Mouse (Mus musculus): Measurements from ENCODE around the gene Gm49387.
"Not testable (repeated sequence)": the region's sequence is repeated elsewhere in the genome, so short reads cannot be mapped to it uniquely, and the experiment has no call there.

Gene Gm49387

DNA sequence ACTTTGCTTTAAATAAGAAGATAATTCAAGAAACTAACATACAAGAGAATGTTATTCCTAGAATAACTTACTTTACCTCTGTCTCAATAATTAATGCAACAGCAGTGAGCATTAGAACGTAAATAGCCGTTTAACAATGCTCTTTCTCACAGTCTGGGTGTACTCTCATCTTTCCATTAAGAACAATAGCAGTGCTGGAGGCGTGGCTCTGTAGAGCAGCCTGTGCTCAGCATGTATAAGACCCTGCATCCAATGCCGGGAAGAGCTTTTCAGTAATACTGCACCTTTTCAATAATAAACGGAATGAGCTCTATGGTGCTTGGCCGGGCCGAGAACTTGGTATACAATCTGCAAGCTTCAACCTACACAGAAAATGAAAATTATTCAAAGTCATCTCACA, 10.0 kb downstream of the Gm49387 start:
- no peak for DNase-seq

DNA sequence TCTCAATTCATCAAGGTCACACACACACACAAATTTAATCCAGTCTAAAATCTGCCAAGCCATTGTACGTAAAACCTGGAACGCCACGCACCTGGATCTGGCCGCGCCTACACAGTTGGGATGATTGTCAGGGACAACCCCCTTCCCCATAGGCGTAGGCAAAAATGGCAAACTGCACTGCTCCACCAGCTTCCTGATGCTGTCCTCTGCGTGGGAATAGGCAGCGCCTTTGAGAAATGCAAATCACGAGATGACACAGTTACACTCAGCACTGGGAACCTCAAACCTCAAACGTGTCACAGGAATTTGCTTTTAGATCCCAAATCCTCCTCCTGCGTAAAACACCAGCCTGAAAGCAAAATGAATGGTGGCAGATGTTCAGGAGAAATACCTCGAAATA, 17.9 kb downstream of the Gm49387 start:
- no peak for DNase-seq

DNA sequence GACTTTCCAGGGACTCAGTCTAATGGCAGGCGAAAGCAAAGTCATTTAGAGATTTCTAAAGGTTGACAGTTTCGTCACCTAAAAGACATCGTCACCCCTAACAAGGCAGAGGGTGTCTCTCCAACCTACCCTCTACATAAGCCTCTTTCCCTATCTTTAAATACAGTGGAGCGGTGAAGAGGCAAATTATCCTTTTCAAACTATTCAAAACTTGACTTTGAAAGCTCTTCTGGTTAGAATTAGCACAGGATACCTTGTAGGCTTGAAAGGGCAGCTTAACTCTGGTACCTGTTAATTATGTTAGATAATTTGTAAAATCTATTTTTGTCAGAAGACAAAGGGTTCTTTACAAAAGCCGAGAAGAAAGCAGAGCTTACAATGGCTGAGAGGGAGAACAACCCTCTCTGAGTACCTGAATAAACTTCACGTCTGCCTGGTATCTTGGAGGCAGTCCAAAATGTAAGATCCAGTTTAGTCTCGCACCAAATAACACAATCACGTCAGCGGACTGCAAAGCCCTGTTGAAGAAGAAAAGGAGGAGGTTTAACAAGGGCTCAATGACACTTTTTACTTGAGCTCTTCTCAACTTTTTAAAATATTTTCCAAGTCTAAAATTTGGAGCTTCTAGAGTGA, 20.0 kb downstream of the Gm49387 start:
- DNase-seq: no peak

DNA sequence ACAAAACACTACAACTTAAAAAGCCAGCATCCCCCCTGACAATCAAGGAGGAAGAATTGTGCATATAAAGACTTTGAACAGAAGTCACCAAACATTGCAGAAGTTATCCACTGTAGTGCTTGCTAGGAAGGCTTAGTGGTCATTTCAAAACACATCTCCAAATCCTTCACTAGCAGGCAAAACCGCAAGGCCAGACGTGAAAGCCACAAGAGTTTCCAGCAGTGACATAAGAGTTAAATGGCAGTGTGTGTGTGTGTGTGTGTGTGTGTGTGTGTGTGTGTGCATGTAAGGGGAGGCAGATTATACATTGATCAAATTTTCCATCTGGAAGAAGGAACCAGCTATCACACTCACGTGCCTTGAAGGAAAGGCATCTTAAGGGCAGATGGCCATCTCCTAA, 22.7 kb downstream of the Gm49387 start:
- DNase-seq: no peak

DNA sequence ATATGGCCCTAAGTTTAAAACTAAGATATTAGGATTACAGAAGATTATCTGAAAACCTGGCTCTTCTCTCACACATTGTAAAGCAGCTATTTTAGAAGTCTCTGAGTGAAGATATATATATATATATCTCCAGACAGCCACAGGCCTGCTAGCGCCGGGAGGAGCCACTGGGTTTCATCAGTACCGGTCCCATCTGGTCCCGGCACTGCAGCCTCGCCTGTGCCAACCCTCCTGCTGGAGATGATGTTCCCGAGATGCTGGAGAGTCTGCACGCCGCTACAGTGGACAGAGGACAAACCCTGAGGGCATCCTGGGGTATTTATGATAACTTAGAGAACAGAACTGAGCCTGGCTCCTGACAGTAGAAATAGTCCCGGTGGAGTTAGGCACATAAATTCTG, 23.5 kb downstream of the Gm49387 start:
- DNase-seq: no peak

DNA sequence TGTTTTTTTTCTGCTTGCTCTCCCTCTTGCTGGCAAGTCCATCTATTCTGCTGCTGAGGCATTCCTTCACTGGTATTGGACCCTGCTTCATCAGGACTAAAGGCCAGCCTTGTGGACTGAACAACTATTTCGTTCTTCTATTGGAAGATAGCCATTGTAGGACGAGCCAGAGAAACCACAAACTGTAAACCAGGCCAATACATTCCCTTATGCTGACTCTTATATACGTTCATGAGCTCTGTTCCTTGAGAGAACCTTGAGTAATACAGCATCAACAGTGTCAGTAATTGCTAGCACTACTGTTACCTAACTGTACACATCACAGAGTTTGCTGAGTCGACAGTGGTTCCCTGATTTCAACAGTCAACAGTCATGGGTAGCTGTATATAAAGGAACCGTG, 27.0 kb downstream of the Gm49387 start:
- no peak for DNase-seq

DNA sequence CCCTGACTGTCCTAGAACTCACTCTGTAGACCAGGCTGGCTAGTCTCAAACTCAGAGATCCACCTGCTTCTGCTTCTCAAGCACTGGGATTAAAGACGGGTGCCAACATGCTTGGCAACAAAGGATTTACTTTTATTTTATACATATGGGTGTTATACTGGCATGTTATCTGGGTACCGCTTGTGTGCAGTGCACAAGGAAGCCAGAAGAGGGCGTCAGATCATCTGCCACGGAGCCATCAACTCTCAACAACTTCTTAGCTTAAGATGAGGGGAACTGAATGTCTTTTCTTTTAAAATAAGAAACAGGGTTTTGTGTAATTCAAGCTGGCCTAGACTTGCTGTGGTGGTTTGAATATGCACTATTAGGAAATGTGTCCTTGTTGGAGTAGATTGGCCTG, 28.7 kb downstream of the Gm49387 start:
- no peak for DNase-seq

DNA sequence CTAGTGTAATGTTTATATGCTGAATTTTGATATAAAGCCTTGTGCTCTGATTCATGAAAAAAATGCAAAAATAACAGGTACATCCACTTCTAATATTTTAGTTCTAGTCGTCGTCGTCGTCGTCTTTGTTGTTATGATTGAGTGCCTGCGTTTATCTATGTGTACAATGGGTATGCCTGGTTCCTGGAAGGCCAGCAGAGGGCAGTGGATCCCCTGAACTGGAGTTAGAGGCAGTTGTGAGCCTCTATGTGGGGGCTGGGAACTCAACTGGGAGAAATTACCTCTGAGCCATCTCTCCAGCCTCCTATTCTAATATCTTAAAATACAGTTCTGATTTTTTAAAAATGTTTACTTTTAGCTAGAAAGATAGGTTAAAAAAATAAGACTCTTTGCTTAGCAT, 35.2 kb downstream of the Gm49387 start:
- DNase-seq: no peak

DNA sequence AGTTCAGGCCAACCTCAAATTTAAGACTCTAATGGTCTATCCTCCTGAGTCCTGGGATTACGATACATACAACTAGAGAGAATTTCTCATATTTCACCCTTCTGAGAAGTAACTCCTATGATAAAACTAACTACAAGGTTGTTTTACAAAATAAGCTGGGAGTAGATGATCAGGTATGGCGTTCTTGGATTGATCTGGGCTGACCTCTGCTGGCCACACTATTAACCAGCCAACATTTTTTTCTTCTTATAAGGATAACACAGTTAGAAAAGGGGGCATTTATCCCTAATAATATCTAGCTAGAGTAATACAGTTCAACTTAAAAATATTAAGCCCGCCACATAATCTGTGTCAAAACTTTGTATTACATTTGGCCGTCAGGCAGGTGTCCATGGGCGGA, 35.8 kb downstream of the Gm49387 start:
- peak; percentile 8 for DNase-seq

DNA sequence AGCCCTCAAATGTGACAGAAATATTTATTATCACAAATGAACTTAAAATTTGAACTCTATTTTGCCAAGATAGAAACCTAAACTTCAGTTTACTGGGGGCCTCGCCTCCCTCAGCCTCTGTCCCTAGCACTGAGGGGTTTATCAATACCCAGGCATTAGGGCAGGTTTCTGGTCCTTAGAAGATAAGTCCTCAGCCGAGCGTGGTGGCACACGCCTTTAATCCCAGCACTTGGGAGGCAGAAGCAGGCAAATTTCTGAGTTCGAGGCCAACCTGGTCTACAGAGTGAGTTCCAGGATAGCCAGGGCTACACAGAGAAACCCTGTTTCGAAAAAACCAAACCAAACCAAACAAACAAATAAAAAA, 38.1 kb downstream of the Gm49387 start:
- not testable (repeated sequence) for DNase-seq

DNA sequence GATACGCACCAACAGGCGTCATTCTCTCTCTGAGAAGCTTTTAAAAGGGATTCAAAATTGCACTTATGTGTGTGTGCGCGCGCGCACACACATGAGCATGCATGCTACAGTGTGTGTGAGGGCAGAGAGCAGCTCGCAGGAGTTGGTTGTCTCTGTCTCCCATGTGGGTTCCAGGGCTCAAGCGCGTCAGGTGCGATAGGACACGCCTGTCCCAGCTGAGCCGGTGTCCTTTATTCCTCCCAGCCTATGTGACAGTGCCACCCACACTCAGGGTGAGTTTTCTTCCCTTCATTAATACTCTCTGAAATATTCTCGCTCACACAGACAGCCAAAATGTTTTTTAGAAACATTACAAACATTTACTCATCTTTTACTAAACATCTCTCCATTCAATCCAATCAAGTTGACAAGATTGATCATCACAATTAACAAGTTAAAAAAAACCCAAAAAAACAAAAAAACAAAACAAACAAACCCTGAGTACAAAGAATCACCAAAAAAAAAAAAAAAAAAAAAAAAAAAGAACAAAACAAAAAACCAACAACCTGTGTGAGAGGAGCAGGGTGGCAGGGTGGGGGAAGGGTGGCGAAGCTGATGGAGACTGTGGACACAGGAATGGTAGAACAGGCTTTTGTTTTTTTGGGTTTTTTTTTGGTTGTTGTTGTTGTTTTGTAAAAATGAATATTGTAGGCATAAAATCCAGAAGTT, 38.6 kb downstream of the Gm49387 start:
- no peak for DNase-seq

DNA sequence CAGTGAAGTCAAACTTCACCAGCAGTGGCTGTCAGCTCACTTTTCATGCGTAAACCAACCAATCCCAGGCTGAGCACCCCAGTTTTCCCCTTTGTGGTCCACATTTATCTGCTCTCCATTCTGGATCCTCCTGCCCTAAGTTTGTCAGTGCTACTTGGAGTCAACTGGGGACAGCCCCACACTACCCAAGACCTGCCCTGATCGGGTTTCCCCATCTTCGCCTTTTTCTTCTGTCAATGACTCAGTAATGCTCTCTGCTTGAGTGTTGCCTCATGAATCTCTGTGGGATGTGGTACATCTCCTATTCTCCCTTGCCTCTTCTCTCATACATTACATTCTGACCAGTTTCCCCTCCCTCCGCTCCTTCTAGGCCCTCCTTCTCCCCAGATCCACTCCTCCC, 43.2 kb downstream of the Gm49387 start:
- no peak for DNase-seq

DNA sequence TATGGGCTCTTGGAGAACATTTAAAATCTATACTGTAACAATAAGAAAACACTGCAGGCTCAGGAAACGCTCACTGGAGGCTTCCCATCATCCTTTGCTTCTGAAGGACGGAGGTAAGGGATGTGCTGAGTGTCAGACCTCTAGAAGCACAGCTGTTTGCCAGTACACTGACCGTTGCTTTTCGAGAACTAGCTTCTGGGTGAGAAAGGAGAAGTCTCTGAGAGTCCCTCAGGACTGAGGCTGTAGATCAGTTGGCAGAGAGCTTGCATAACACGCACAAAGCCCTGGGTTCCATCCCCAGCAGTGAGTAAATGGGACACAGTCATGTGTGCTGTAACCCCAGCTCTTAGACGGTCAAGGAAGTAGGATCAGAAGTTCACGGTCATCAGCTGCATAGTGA, 44.3 kb downstream of the Gm49387 start:
- no peak for DNase-seq

DNA sequence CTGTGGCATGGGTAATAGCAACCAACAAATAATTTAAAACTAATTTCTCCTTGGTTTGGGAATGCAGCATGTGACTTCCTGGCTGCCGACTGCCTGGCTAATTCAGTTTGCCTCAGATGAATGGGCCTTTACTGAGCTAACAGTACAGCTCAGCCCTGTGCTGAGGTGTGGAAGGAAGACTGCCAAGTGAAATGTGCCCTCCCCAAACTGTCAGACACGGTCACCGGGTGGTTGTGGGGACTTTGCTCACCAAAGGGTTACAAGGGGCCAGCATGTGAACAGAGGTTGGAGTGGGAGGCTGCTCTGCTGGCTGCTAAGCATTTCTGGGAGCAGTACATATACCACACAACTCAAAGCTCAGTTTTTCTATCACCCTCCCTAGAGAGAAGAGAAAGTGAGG, 46.0 kb downstream of the Gm49387 start:
- DNase-seq: no peak

DNA sequence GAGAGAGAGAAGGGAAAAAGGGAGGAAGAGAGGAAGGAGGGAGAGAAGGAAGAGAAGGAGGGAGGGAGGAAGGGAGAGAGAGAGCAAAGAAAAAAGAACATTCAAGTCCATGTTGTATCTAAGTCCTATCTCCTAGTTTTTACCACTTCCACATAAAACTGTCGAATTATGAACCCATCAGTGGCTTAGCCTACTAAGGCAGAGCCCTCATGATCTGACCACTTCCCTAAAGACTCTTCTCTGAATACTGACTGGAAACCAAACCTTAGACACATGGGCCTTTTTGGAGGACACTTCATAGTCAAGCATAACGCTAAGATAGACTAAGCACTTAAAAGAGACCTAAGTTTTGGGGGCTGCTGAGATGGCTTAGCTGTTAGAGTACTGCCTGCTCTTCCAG, 47.6 kb downstream of the Gm49387 start:
- DNase-seq: no peak

DNA sequence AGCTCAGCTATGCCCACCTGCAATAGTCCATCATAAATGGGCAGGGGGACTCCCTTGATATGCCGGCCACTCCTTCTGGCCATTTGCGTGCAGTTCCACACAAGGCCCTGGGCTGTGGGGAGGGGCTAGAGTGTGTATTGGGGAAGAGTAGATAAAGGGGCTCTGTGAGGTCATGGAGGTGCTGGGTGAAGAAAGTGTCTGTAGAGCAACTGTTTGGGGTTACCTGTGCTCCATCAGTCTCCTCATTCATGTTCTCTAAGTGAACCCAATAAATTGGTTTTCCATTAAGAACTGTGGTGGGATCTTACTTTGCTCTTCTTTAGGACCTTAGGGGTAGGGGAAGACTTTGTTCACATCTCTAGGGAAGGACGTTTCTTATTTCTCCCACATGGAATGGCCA, 49.4 kb downstream of the Gm49387 start, which contains the start of gene Colq:
TSS of gene Colq (minus strand) at position 101 of the 400 bp plus-strand sequence.
- no peak for DNase-seq

DNA sequence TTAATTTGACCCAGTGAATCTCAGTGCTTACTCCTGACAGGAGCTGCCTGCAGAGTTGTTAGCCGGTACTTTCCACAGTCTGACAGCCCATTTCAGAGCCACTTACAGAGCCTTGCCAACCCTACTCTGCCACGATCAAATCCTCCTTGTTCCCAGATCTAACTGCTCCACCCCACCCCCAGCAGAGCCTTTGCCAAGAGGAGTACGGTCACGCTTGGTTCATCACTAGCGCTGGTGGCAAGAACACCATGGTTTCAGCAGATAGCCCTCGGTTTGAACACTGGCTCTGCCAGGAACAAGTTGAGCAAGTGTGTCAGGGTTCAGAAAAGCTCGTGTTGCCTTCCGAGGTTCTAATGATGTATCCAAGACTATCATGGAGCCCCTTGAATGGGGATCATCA, 54.2 kb downstream of the Gm49387 start:
- no peak for DNase-seq

DNA sequence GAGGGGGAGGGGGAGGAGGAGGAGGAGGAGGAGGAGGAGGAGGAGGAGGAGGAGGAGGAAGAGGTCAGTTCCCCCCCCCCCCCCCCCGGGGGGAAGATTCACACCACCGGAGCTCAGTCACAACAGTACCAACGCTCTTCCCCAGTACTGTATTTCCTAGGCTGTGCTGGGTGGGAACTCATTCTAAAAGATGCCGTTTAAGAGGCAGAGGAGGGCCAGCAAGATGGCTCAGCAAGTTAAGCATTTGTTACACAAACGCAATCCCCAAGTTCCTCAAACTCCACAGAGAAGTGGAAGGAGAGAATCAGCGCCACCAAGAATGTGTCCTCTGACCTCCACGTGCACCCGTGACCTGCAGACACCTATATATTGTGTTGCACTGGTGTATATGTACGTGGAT, 57.6 kb downstream of the Gm49387 start:
- DNase-seq: no peak

DNA sequence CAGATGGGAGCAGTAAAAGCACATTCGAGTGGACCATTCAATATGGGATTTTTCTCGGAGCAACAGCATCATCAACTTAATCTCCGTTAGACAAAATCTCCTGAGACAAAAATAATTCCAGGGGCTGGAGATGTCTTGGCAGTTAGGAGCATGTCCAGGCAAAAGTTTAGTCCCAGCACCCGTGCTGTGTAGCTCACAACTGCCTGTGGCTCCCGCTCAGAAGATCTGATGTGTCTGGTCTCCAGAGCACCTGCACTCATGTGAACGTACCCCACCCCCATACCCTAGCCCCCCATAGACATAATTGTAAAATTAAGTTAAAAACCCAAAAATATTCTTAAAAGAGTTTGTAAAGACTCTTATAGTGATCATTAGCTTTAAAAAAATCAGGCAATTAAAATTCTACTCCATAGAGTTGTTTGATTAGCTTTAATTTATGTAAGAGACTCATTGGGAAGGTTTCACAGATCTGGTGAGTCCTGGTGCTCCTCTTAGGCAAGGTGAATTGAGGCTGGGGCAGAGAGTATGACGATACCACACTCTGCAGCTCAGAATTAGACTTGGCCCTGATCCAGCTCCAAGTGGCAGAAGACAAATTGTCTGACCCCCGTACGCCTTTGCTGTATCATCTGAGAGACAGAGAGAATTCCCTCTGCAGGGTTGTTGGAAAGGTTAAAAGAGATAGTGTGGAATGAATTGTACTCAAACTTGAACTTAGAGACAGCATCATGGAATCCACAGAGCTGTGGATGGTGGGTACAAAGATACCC, 62.5 kb downstream of the Gm49387 start:
- no peak for DNase-seq

DNA sequence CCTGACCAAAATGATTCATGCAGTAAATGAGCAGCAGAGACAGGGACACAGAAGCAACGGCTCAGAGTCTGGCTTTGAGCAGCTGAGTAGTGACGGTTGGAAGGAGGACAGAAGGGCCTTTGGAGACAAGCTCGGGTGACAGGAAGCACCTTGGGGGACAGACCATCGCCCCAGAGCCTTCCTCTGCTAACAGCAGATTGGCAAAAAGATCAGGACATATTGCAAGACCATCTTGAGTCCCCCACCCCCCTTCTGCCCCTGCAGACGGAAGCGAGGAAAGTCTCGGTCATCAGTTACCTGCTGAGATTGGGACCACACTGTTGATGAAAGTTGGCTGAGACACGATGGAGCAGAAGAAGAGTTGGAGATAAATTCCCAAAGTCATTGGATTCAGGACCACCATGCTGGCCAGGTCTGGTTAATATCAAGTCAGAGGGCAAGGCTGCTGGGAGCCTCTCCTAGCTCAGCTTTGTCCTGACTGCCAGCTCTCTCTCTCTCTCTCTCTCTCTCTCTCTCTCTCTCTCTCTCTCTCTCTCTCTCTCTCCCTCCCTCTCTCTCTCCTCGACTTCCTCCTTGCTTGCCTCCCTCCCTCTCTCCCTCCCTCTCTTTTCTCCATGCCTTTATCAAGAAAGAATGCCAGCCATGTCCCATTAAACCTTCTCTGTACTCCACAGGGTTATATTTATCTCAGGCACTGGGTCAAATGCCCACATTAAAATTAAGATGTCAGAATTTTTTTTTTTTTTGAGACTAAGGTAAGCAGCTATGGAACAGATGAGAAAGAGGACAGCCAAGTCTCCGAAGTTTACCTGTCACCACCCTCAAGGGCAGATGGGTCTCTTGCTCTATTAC, 63.6 kb downstream of the Gm49387 start:
- no peak for DNase-seq

DNA sequence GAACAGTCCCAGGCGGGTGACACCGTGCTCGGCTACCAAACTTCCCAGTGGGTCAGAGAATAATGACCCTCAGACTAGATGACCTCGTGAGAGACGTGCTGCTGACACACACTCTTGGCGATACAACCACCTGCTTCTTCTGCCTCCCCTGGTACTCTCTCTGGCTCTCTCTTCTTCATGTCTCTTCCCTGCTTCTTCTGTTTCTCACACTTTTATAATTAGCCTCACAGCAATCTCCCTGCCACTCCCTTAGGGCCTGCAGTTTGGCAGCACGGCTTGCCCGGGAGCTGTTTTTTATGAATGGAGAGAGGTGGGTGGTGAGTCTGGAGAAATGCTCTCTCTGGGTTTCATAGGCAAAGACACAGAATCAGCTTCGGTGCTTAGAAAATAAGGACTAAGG, 64.8 kb downstream of the Gm49387 start:
- no peak for DNase-seq

DNA sequence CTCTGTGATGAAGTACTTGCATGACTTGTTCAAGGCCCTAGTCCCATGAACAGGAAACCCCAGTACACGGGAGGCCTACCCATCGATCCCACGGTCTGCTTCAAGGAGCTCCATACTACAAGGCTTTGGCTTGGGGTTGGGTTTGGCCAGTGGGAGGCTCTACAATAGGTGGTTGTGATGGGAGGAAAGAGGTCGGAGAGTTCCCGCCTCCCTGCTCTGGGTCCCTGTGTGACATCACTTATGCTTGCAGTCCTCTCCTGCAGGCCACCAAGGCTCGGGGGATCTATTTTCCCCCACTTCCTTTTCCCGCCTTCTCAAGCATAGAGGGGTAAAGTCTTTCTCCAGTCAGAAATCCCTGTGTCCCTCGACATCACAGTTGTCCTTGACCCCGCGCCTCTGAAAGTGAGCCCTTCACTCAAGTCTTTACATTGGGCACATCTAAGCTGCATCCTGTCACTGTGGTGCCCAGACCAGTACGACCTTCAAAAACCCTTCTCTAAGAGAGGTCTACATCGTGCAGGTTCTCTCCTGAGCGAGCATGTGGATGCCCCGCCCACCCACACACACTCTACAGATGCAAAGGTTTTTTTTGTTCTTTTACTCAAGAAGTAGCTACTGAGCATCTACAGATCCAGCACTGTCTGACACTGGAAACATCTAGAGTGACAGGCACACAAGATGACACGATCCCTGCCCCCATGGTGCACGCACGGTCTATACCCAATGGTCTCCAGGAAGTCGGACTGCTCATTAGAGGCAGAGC, 65.6 kb downstream of the Gm49387 start:
- no peak for DNase-seq
